Mouse (Mus musculus): ENCODE measurements around the gene Fam214b. TPM values are rescaled to one million over a fixed set of nuclear protein-coding genes. Genes with fewer than 3 reads are reported as not detected.

The Fam214b gene
- polyA plus RNA-seq, 1 experiment from 2014 or later = 18.1 TPM

GRCm38 (mm10) chr4:42988296-42988695 lies 57.7 kb downstream of the Fam214b start:
- peaks cover 19% of the 10 kb centered on the region for H3K36me3 ChIP-seq (ENCODE audit: control insufficient read depth, insufficient read depth, low read length)
- no peaks in the 10 kb centered on the region for H3K4me1 ChIP-seq (ENCODE audit: control insufficient read depth, insufficient read depth, low read length)
- H3K4me3 ChIP-seq (ENCODE audit: low read depth, low read length) = no peak overlapping the region
- no peak for ATAC-seq (ENCODE audit: insufficient read depth, low FRiP score, low TSS enrichment)
- no peak overlapping the region for H3K4me2 ChIP-seq (ENCODE audit: low read depth)
- WGBS = 90% methylated on average over 1 of the region's 1 CpGs
- H3K9ac ChIP-seq (ENCODE audit: low read length) = no peak overlapping the region
- no peak overlapping the region for H3K27ac ChIP-seq (ENCODE audit: low read depth, low read length)
- H3K9me3 ChIP-seq (ENCODE audit: control insufficient read depth, low read length) = no peaks in the 10 kb centered on the region
- no peak for DNase-seq (ENCODE audit: low spot score)
- H3K27me3 ChIP-seq (ENCODE audit: control insufficient read depth, insufficient read depth, low read length) = no peaks in the 10 kb centered on the region

Other genes starting within 250 kb of the Fam214b start
- gene Fam205a1, start 192.3 kb downstream of the Fam214b start, polyA plus RNA-seq (2014; fragmentation: Nextera tagmentation; extraction: Ambion mirVana) = 0.15 TPM in 1 of 2 replicates, not detected in the other
- gene Gm12394, start 189.4 kb downstream of the Fam214b start, polyA plus RNA-seq (2014; fragmentation: Nextera tagmentation; extraction: Ambion mirVana) = 0.69 and 0.73 TPM in 2 replicates
- gene Fam205c, start 172.0 kb downstream of the Fam214b start, polyA plus RNA-seq (2014; fragmentation: Nextera tagmentation; extraction: Ambion mirVana) = 0.55 and 1.4 TPM in 2 replicates
- 2.7 and 3.6 TPM in 2 replicates for gene Phf24, start 129.6 kb downstream of the Fam214b start, polyA plus RNA-seq (2014; fragmentation: Nextera tagmentation; extraction: Ambion mirVana)
- gene Dnajb5, start 96.4 kb downstream of the Fam214b start, polyA plus RNA-seq (2014; fragmentation: Nextera tagmentation; extraction: Ambion mirVana) = 21.3 and 21.5 TPM in 2 replicates
- 0.39 and 0.56 TPM in 2 replicates for gene 1700022I11Rik, start 76.6 kb downstream of the Fam214b start, polyA plus RNA-seq (2014; fragmentation: Nextera tagmentation; extraction: Ambion mirVana)
- 664 and 691 TPM in 2 replicates for gene Vcp, start 45.7 kb downstream of the Fam214b start, polyA plus RNA-seq (2014; fragmentation: Nextera tagmentation; extraction: Ambion mirVana)
- 17.3 and 19.3 TPM in 2 replicates for gene Fancg, start 35.7 kb downstream of the Fam214b start, polyA plus RNA-seq (2014; fragmentation: Nextera tagmentation; extraction: Ambion mirVana)
- gene Pigo, start 20.4 kb downstream of the Fam214b start, polyA plus RNA-seq (2014; fragmentation: Nextera tagmentation; extraction: Ambion mirVana) = 20.4 and 23.1 TPM in 2 replicates
- 360 and 370 TPM in 2 replicates for gene Stoml2, start 14.5 kb downstream of the Fam214b start, polyA plus RNA-seq (2014; fragmentation: Nextera tagmentation; extraction: Ambion mirVana)
- gene Unc13b, start 12.7 kb upstream of the Fam214b start, polyA plus RNA-seq (2014; fragmentation: Nextera tagmentation; extraction: Ambion mirVana) = 16.1 and 18.9 TPM in 2 replicates
- gene Atp8b5, start 220.9 kb upstream of the Fam214b start, polyA plus RNA-seq (2014; fragmentation: Nextera tagmentation; extraction: Ambion mirVana) = 0.35 and 0.52 TPM in 2 replicates